9 mouse cellular contexts compared by ENCODE assay signal in genomic region chr3:116966800-116967199, GRCm38 (mm10). TPM values are rescaled to one million over a fixed set of nuclear protein-coding genes. Genes with fewer than 3 reads are reported as not detected.
DNase-seq lines count a peak whose midpoint lies in the region; ATAC-seq and TF ChIP-seq lines count a peak whose summit lies in the region.
"Had no signal": no experiment of that assay in that cellular context is flagged by ENCODE, and none has a peak within 500 bp of the region (broad histone marks: within the 10 kb centered on the region; RNA-seq: fewer than 3 reads in every experiment).

No protein-coding gene starts in this region.

- no peak for DNase-seq in limb, embryonic 10.5 days (ENCODE audit: low spot score)
- peak; percentile 60 to 70 for DNase-seq in heart, adult 2 months
- peak; percentile 50 to 65 for DNase-seq in kidney, postnatal 36 days
- DNase-seq in thymus, postnatal 25 days, result no peak
- no peak for DNase-seq in cerebellum, postnatal 4 days (ENCODE audit: low spot score in 2 of 2)
- no peak for DNase-seq in layer of hippocampus, postnatal 25 days (ENCODE audit: extremely low spot score in 1 of 2, low spot score in 1 of 2)

- H3K4me2 ChIP-seq in limb, embryonic 12.5 days, result peak overlapping the region; percentile 17; the same call in 1 of the 2 replicates
- peak overlapping the region; percentile 20; the same call in 1 of the 2 replicates for H3K4me2 ChIP-seq in stomach, embryonic 14.5 days (replicated peaks; ENCODE audit: low read depth, low read length)

- intact Hi-C loops in heart, adult 2 months (cut with DNase I), result loop anchor here (1.0 to 5.0 kb wide), 8 partner anchors 14 to 156 kb away; no protein-coding TSS in a partner anchor

- H3K9ac ChIP-seq in limb, embryonic 12.5 days (replicated peaks), result no peak overlapping the region
- H3K9ac ChIP-seq in heart, adult 2 months (ENCODE audit: low read depth, low read length), result peak overlapping the region; percentile 81
- no peak overlapping the region for H3K9ac ChIP-seq in stomach, embryonic 14.5 days (replicated peaks; ENCODE audit: low read depth, low read length)

- no peak overlapping the region for H3K4me3 ChIP-seq in limb, embryonic 12.5 days (replicated peaks)
- no peak overlapping the region for H3K4me3 ChIP-seq in limb, embryonic 10.5 days
- peak overlapping the region; percentile 64 for H3K4me3 ChIP-seq in heart, adult 2 months
- no peak overlapping the region for H3K4me3 ChIP-seq in stomach, embryonic 14.5 days (ENCODE audit: low read depth, low read length)

- H3K9me3 ChIP-seq in limb, embryonic 12.5 days, result no peaks in the 10 kb centered on the region
- H3K9me3 ChIP-seq in limb, embryonic 10.5 days (replicated peaks), result no peaks in the 10 kb centered on the region
- no peaks in the 10 kb centered on the region for H3K9me3 ChIP-seq in stomach, embryonic 14.5 days (ENCODE audit: control insufficient read depth, low read depth, low read length)

- peak; percentile 83; the same call in 1 of the 2 replicates for TF ChIP-seq EP300 in heart, adult 2 months (IDR thresholded peaks at IDR 0.05; ENCODE audit: insufficient read depth, low read depth, low read length)

- no peaks in the 10 kb centered on the region for H3K36me3 ChIP-seq in limb, embryonic 12.5 days
- no peaks in the 10 kb centered on the region for H3K36me3 ChIP-seq in limb, embryonic 10.5 days
- H3K36me3 ChIP-seq in heart, adult 2 months (ENCODE audit: control insufficient read depth, insufficient read depth, low read length), result peaks cover 19% of the 10 kb centered on the region
- no peaks in the 10 kb centered on the region for H3K36me3 ChIP-seq in stomach, embryonic 14.5 days (ENCODE audit: control insufficient read depth, insufficient read depth, low read length)

- no peak for ATAC-seq in limb, embryonic 12.5 days (ENCODE audit: insufficient number of reproducible peaks, insufficient read depth, low FRiP score, low TSS enrichment, low read depth)
- no peak for ATAC-seq in stomach, embryonic 14.5 days (ENCODE audit: insufficient number of reproducible peaks, insufficient read depth, low FRiP score, low read depth)

- H3K4me1 ChIP-seq in limb, embryonic 12.5 days (replicated peaks), result peaks cover 5% of the 10 kb centered on the region
- peaks cover 8% of the 10 kb centered on the region for H3K4me1 ChIP-seq in limb, embryonic 10.5 days
- H3K4me1 ChIP-seq in heart, adult 2 months (ENCODE audit: control insufficient read depth, insufficient read depth, low read length), result peaks cover 10% of the 10 kb centered on the region
- 0 out of 2 replicates have a peak, but pooled peaks cover 6% of the 10 kb centered on the region for H3K4me1 ChIP-seq in stomach, embryonic 14.5 days (ENCODE audit: control insufficient read depth, insufficient read depth, low read length)

- H3K79me2 ChIP-seq in heart, adult 2 months (replicated peaks; ENCODE audit: control insufficient read depth, insufficient read depth, low read length), result no peaks in the 10 kb centered on the region

- peak; percentile 73 for TF ChIP-seq POLR2A in heart, adult 2 months (IDR thresholded peaks at IDR 0.05; ENCODE audit: insufficient read depth, low read depth, low read length)

- TF ChIP-seq CTCF in heart, adult 2 months (IDR thresholded peaks at IDR 0.05), result no peak

- no peaks in the 10 kb centered on the region for H3K27me3 ChIP-seq in limb, embryonic 12.5 days
- no peaks in the 10 kb centered on the region for H3K27me3 ChIP-seq in limb, embryonic 10.5 days (ENCODE audit: low read depth, poor library complexity, severe bottlenecking)
- H3K27me3 ChIP-seq in heart, adult 2 months (ENCODE audit: control insufficient read depth, insufficient read depth, low read length), result no peaks in the 10 kb centered on the region
- H3K27me3 ChIP-seq in stomach, embryonic 14.5 days (ENCODE audit: control insufficient read depth, insufficient read depth, low read length), result no peaks in the 10 kb centered on the region

- H3K27ac ChIP-seq in limb, embryonic 12.5 days, result no peak overlapping the region
- H3K27ac ChIP-seq in limb, embryonic 10.5 days, result no peak overlapping the region
- peak overlapping the region; percentile 94 for H3K27ac ChIP-seq in heart, adult 2 months
- no peak overlapping the region for H3K27ac ChIP-seq in stomach, embryonic 14.5 days (ENCODE audit: low read length)

- 70% methylated on average over 6 of the region's 6 CpGs for WGBS in limb, embryonic 12.5 days
- WGBS in limb, embryonic 10.5 days, result 76% methylated on average over 6 of the region's 6 CpGs
- WGBS in heart, adult 2 months, result 7% methylated on average over 6 of the region's 6 CpGs
- whole genome bisulfite sequencing in stomach, embryonic 14.5 days, result 72% methylated on average over 6 of the region's 6 CpGs

RNA-seq across cellular contexts. Expression of gene 4930455H04Rik, which starts 1.3 kb away (rescaled TPM):
- polyA plus RNA-seq in limb, embryonic 12.5 days (2016; fragmentation: Nextera tagmentation; extraction: Ambion mirVana), result not detected in 2 replicates
- not detected in 2 replicates for polyA plus RNA-seq in limb, embryonic 10.5 days (2016; fragmentation: Nextera tagmentation; extraction: Ambion mirVana)
- not detected for total RNA-seq in heart, adult 2 months (2021)
- polyA plus RNA-seq in heart, adult 2 months (2012; rRNA removed), result 0.16 TPM in 1 of 2 replicates, not detected in the other
- polyA plus RNA-seq in stomach, embryonic 14.5 days (2014; fragmentation: Nextera tagmentation; extraction: Ambion mirVana), result not detected in 2 replicates
- not detected for total RNA-seq in layer of hippocampus, postnatal 25 days (2021)
- polyA plus RNA-seq: intestine, embryonic 14.5 days had no signal

RNA-seq across cellular contexts. Expression of gene Palmd, which starts 2.0 kb away (rescaled TPM):
- 8.0 and 8.8 TPM in 2 replicates for polyA plus RNA-seq in limb, embryonic 12.5 days (2016; fragmentation: Nextera tagmentation; extraction: Ambion mirVana)
- polyA plus RNA-seq in limb, embryonic 10.5 days (2016; fragmentation: Nextera tagmentation; extraction: Ambion mirVana), result 0.43 and 1.5 TPM in 2 replicates
- 10 to 100 TPM; 55.2 to 55.6 TPM for total RNA-seq in heart, adult 2 months (2021)
- 13.7 and 21.2 TPM in 2 replicates for polyA plus RNA-seq in heart, adult 2 months (2012; rRNA removed)
- 5.7 and 6.1 TPM in 2 replicates for polyA plus RNA-seq in stomach, embryonic 14.5 days (2014; fragmentation: Nextera tagmentation; extraction: Ambion mirVana)
- 10 to 100 TPM; 27.6 to 32.8 TPM for total RNA-seq in layer of hippocampus, postnatal 25 days (2021)

Comparison
In these comparisons a context has a peak if more than half of its experiments do, and no peak if none do; other contexts are left out.
1. DNase-seq: peak in heart, adult 2 months (2 of 2) and kidney, postnatal 36 days (2 of 2); none in limb, embryonic 10.5 days (single experiment), thymus, postnatal 25 days (single experiment), cerebellum, postnatal 4 days (0 of 2) and layer of hippocampus, postnatal 25 days (0 of 2).